Mouse (Mus musculus) liver, postnatal 0 days (tissue): ENCODE measurements around the gene Slc35a3. TPM values are rescaled to one million over a fixed set of nuclear protein-coding genes. Genes with fewer than 3 reads are reported as not detected.

Experiments used
- ATAC-seq: fragments of 200-750 bp; cut with Nextera tagmentation; 2 replicates; pipeline ENCODE4 v1.8.0; 2017; ENCODE audit warnings: mild to moderate bottlenecking, moderate library complexity
- DNase-seq: peaks from one replicate; pipeline ENCODE4 v3.0.0-alpha.2; 2016
- H3K27ac ChIP-seq: fragments of 300-500 bp; sonication (generic); 2 replicates; pipeline ENCODE4 v1.5.1; 2014; ENCODE audit warnings: antibody characterized with exemption, moderate library complexity, mild to moderate bottlenecking, low read depth
- H3K27me3 ChIP-seq: fragments of 300-500 bp; sonication (generic); 2 replicates; pipeline ENCODE4 v1.6.1; 2014; ENCODE audit warnings: low read length, control low read depth, mixed read lengths; ENCODE audit not compliant: insufficient read depth
- H3K36me3 ChIP-seq: fragments of 300-500 bp; sonication (generic); replicated peaks from 2 replicates; pipeline ENCODE4 v1.6.1; 2014; ENCODE audit warnings: mild to moderate bottlenecking, control low read depth, low read length, moderate library complexity, mixed read lengths; ENCODE audit not compliant: insufficient read depth
- H3K4me1 ChIP-seq: fragments of 300-500 bp; sonication (generic); 2 replicates; pipeline ENCODE4 v1.6.1; 2014; ENCODE audit warnings: antibody characterized with exemption, mild to moderate bottlenecking, control low read depth; ENCODE audit not compliant: insufficient read depth
- H3K4me2 ChIP-seq: fragments of 300-500 bp; sonication (generic); 2 replicates; pipeline ENCODE4 v1.6.1; 2014; ENCODE audit warnings: low read depth, mild to moderate bottlenecking, low read length, moderate library complexity, mixed read lengths
- H3K4me3 ChIP-seq: fragments of 300-500 bp; sonication (generic); 2 replicates; pipeline ENCODE4 v1.5.1; 2014; ENCODE audit warnings: low read depth, low read length
- H3K9ac ChIP-seq: fragments of 300-500 bp; sonication (generic); replicated peaks from 2 replicates; pipeline ENCODE4 v1.6.1; 2014; ENCODE audit warnings: mild to moderate bottlenecking, moderate library complexity
- H3K9me3 ChIP-seq: fragments of 300-500 bp; sonication (generic); 2 replicates; pipeline ENCODE4 v1.6.1; 2016; ENCODE audit warnings: mild to moderate bottlenecking, control low read depth, low read length, mixed read lengths
- CTCF ChIP-seq: sonication (generic); IDR thresholded peaks from 2 replicates; pipeline ENCODE4 v1.5.1; 2016; ENCODE audit warnings: antibody characterized with exemption, low read depth
- EP300 ChIP-seq: IDR thresholded peaks from 2 replicates; pipeline ENCODE4 v1.6.1; 2016; ENCODE audit warnings: antibody characterized with exemption, low read depth, mild to moderate bottlenecking
- WGBS: fragments of 180-500 bp; shearing (Covaris S2); extraction: QIAGEN DNeasy Blood & Tissue Kit; methylation state at CpG from one replicate; pipeline ENCODE4 v1.1.7; 2014; ENCODE audit not compliant: insufficient replicate concordance; 5-methylcytosine and 5-hydroxymethylcytosine counted together
- polyA plus RNA-seq: library from polyadenylated mRNA; unstranded; fragments of >200 nt; fragmentation: Nextera tagmentation; extraction: Ambion mirVana; gene quantifications from 2 replicates; pipeline ENCODE4 v1.2.1, GENCODE M21; 2015

Slc35a3 gene
- polyA plus RNA-seq, 1 experiment from 2014 or later: 7.5 TPM

DNA sequence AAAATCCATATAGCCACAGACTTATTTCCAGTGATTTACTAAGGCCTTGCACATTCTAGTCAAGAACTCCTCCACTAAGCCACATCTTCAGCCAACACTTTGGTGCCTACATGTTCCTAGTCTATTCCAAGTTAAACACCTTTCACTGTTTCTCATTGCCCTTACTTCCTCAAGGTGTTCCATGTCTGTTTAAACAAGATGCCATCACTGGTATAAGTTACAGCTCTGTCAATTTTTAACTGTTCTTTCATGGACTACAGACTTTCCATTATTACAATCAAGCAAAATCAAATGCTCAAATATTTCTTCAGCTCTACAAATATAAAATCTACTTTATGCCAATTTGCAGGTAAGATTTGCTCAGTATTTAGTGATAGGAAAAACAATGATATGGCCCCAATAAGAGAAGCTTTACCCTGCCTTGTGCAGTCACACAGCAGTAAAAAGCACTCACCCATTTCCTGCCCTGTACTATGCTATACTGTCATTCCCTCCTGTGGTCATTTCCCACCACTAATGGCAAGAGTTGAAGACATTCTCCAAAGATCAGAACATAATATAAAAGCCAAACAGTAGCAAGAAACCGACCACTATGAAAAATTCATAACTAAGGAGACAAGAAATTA lies 9.9 kb downstream of the Slc35a3 start:
- no peaks in the 10 kb centered on the region for H3K9me3 ChIP-seq
- H3K27me3 ChIP-seq: no peaks in the 10 kb centered on the region
- H3K4me3 ChIP-seq: no peak overlapping the region
- H3K4me2 ChIP-seq: no peak overlapping the region
- TF ChIP-seq EP300 (no peak), CTCF (no peak)
- DNase-seq: no peak
- no peak for ATAC-seq
- 75% methylated on average over 1 of the region's 1 CpGs for WGBS
- no peak overlapping the region for H3K27ac ChIP-seq
- H3K36me3 ChIP-seq: peaks cover 6% of the 10 kb centered on the region; the same call in 1 of the 2 replicates
- no peak overlapping the region for H3K9ac ChIP-seq
- H3K4me1 ChIP-seq: 0 out of 2 replicates have a peak, but pooled peaks cover 3% of the 10 kb centered on the region

DNA sequence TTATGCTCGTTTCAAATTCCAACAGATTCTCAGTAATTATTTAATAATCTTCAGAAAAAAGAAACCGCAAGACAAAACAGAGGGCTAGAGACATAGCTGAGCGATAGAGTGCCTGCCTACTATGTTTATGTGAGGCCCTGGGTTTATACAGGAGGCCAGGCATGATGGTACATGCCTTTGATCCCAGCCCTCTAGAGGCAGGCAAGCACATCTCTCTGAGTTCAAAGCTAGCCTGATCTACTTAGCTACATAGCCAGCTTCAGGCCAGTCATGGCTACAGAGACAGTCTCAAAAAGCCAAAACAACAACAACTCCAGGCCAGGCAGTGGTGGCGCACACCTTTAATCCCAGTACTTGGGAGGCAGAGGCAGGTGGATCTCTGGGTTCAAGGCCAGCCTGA lies 11.0 kb downstream of the Slc35a3 start:
- H3K4me1 ChIP-seq: 0 out of 2 replicates have a peak, but pooled peaks cover 3% of the 10 kb centered on the region
- WGBS: 89% methylated on average over 4 of the region's 4 CpGs
- no peak for TF ChIP-seq CTCF
- TF ChIP-seq EP300: no peak
- DNase-seq (no peak), ATAC-seq (no peak)
- no peak overlapping the region for H3K4me2 ChIP-seq
- H3K36me3 ChIP-seq: peaks cover 2% of the 10 kb centered on the region; the same call in 1 of the 2 replicates
- no peak overlapping the region for H3K9ac ChIP-seq
- no peak overlapping the region for H3K4me3 ChIP-seq
- H3K9me3 ChIP-seq: no peaks in the 10 kb centered on the region
- no peaks in the 10 kb centered on the region for H3K27me3 ChIP-seq
- H3K27ac ChIP-seq: no peak overlapping the region

DNA sequence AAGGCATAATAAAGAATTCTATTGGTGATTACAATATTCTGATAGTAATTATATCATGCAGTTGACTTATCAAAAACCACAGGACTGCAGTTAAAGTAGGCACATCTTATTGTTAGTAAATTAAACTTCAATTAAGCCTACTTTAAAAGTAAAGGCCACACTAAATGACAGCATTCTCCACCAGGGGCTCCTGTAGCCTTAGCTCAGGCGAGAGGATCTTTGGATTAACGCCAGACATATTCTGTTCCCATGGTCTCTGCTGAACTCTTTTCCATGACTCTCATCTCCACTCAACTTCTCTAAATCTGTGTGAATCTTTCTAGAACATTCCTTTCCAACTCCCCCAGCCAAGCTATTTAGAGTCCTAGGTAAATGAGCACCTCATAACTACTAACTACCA lies 13.8 kb downstream of the Slc35a3 start:
- Histone ChIP-seq H3K9ac (no peak overlapping the region), H3K27ac (no peak overlapping the region), H3K4me1 (0 out of 2 replicates have a peak, but pooled peaks cover 6% of the 10 kb centered on the region), H3K4me3 (no peak overlapping the region), H3K4me2 (no peak overlapping the region), H3K9me3 (no peaks in the 10 kb centered on the region), H3K36me3 (peaks cover 3% of the 10 kb centered on the region; the same call in 1 of the 2 replicates), H3K27me3 (no peaks in the 10 kb centered on the region)
- TF ChIP-seq CTCF: peak; percentile 24; the same call in 1 of the 2 replicates
- no peak for TF ChIP-seq EP300
- ATAC-seq (no peak), DNase-seq (no peak)
- WGBS: 63% methylated on average over 2 of the region's 2 CpGs

DNA sequence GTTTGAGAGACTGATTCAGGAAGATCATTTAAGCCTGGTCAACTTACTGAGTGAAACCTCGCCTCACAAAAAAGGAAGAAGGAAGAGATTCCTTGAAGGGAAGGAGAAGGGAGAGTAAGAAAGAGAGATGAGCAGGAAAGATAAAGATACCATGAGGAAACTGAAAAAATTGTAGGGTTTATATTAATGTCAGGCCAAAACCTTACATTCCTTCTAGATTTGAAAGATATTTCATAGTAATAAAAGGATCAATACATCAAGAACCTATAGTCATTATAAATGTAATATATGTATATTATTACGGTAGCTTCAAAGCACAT lies 17.0 kb downstream of the Slc35a3 start:
- Histone ChIP-seq H3K27me3 (no peaks in the 10 kb centered on the region), H3K4me2 (peak overlapping the region; percentile 56), H3K4me3 (no peak overlapping the region), H3K27ac (no peak overlapping the region), H3K9ac (no peak overlapping the region), H3K4me1 (peaks cover 8% of the 10 kb centered on the region; the same call in 1 of the 2 replicates), H3K36me3 (peaks cover 5% of the 10 kb centered on the region; the same call in 1 of the 2 replicates), H3K9me3 (no peaks in the 10 kb centered on the region)
- WGBS: 61% methylated on average over 2 of the region's 2 CpGs
- DNase-seq (no peak), ATAC-seq (no peak)
- TF ChIP-seq EP300 (no peak), CTCF (no peak)

DNA sequence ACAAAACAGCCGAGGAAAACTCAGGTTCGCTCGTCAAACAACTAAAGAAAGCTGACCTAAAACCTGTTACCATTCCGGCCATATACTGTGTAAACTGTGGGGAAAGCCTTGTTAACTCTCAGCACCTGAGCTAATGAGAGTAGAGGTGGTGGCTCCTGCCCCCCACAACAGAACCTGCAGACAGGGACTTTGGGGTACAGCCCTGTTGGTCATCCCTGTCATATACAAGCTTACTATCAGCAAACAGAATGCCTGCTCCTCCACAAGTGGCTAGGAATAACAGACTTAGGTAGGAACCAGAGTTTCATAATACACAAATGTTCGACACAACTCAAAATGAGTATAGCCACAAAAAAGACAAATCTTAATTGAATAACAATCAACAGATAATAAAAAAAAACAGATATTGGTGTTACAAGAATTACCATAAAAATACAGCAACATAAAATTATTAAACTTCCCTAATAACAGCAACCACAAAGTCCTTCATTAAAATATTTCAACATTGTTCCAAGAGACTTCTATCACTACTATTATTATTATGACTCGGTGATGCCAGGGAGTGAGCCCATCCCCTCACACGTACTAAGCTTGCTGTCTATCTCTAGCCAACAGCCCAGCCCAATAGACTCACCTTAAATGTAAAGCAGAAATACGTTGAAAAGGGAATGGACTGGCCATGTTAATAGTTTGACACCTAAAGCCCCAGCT lies 17.5 kb downstream of the Slc35a3 start:
- Histone ChIP-seq H3K27ac (peak overlapping the region; percentile 82), H3K36me3 (peaks cover 5% of the 10 kb centered on the region; the same call in 1 of the 2 replicates), H3K4me3 (no peak overlapping the region), H3K4me2 (peak overlapping the region; percentile 56), H3K27me3 (no peaks in the 10 kb centered on the region), H3K9me3 (no peaks in the 10 kb centered on the region), H3K4me1 (peaks cover 8% of the 10 kb centered on the region; the same call in 1 of the 2 replicates), H3K9ac (peak overlapping the region; percentile 50; the same call in 1 of the 2 replicates)
- TF ChIP-seq CTCF (no peak), EP300 (no peak)
- DNase-seq: no peak
- peak; percentile 52 for ATAC-seq
- 61% methylated on average over 8 of the region's 8 CpGs for WGBS

DNA sequence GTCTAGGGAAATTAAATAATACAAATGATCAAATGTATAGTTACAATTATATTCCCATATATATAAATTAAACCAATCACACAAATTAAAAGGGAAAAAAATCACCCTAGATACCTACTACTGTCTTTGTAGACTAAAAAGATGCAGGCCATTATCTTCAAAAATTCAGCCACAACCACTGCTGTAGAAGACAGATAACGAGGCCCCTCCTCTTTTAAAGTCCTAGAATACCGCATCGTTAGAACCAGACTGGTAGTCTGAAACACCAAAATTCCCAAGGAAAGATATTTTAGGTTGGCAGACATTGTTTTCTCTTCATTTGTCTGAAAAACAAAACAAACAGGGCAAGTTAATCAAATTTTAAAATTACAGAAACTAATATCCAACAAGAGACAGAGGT lies 18.3 kb downstream of the Slc35a3 start:
- Histone ChIP-seq H3K36me3 (peaks cover 5% of the 10 kb centered on the region; the same call in 1 of the 2 replicates), H3K4me1 (peaks cover 8% of the 10 kb centered on the region; the same call in 1 of the 2 replicates), H3K9ac (peak overlapping the region; percentile 26; the same call in 1 of the 2 replicates), H3K27me3 (no peaks in the 10 kb centered on the region), H3K27ac (peak overlapping the region; percentile 82), H3K4me3 (no peak overlapping the region), H3K4me2 (peak overlapping the region; percentile 56), H3K9me3 (no peaks in the 10 kb centered on the region)
- ATAC-seq (peak; percentile 92), DNase-seq (peak; percentile 29)
- WGBS: 49% methylated on average over 3 of the region's 3 CpGs
- TF ChIP-seq EP300 (peak; percentile 96), CTCF (no peak)
